Mouse (Mus musculus) CH12F3 (cell line): ENCODE data around the gene Vps16.

Experiments used
- in situ Hi-C: fragments of 300-500 bp; cut with MboI; formaldehyde crosslinking; loops from 2 replicates; pipeline ENCODE4 v1.14.3; 2020; ENCODE audit warnings: low sequenced_read_pairs

Vps16 gene

DNA sequence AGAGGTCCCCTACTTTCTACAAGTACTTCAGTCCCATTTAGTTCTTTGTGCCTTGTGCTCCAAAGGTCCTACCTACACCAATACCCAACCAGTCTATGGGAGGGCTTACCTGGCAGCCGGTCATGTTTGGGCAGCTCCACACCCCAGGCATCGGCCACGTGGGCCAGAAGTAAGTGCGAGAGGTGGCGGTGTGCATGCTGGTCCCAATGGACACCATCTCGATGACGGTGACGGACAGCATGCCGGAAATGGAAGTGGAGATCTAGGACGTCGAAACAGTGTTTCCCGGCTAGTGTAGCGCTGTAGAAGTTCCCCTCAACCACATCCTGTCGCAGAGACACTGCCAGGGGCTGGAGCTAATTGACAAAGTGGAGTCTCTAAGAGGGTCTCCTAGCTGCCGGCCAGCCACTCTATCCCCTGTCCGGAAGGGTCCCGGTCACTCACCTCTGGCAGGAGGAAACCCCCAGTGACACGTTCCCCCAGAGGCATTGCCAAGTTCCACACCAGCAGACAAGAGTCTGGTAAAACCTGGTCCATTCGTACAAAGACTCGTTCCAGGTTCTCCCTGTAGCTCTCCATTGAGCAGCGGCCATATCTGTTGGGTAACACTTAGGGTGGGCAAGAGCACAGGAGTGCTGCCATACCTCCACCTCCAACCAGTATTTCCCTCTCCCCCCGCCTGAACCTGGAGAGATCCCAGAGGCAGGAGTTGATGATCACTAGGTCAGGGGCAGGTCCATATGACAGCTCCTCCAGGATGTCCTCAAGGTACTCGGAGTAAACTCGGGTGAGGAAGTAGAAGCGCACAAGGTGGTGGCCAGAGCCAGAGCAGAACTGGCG is 2.1 kb upstream of the Vps16 start:
- in situ Hi-C loops: no loop called here

DNA sequence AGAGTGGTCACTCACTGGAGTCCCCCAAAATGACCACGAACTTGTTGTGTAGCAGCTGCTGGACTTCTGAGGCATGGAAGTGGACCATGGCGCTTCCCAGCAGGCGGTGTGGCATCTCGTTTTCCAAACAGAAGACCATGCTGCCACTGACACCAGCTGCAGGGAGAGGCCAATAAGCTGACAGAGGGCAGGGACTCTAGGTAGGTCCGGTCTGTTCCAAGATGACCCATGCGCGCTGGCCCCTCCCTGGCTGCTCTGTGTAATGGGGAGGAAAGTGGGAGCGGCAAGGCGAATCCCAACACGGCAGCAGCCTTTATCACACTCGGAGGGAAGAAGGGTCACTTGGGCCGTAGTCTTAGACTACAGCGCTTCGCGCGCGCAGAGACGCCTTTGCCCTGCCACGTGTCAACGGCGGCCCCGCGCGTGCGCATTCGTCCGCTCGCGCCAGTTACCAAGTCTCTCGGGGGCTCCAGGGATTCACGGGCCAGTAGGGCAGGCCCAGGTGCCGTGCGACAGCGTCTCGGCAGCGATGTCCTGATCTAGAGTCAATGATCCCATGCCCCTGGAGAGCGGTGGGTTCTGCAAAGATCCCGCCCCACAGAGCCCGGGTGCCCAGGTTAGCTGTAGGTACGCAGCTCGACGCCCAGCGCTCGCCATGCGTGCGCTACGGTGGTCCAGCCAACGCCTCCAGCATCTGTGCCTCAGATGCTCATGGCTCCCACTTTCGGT is 578 bp upstream of the Vps16 start:
- in situ Hi-C loops: no loop called here

DNA sequence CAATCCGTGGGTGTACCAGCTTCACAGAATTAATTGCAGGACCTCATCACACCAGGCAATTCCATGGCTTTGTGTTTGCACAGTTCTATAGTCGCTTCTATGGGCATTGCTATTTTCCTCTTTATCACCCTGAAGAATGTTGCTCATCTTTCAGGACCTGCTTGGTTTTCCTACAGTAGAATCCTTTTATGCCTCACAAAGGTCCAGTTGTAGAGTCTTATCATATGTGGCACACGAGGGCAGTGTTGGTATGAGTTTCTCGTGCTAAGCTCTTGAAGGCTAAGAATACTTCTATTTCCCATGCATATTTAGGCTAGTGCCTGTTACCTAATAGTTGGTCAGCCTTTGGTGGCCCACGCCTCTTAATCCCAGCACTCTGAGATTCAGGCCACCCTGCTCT is 973 bp downstream of the Vps16 start:
- in situ Hi-C loops: no loop called here

DNA sequence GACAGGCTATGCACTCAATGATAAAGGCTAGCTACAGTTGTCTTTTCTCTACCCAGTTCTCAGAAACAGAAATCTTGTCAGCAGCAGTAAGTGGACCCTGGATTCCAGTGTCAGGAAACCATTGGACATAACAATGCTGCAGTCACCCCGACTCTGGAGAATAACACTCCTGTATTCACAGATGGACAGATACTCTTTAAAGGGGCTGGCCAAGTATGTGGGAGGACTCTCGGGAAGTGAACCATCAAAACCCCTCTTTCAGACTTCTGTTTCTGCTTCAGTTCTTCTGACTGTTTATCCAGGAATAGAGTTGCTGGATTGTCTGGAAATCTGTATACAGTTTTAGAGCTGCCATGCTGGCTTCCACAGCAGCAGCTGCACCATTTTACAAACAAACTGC is 5.7 kb downstream of the Vps16 start:
- in situ Hi-C loops: no loop called here

DNA sequence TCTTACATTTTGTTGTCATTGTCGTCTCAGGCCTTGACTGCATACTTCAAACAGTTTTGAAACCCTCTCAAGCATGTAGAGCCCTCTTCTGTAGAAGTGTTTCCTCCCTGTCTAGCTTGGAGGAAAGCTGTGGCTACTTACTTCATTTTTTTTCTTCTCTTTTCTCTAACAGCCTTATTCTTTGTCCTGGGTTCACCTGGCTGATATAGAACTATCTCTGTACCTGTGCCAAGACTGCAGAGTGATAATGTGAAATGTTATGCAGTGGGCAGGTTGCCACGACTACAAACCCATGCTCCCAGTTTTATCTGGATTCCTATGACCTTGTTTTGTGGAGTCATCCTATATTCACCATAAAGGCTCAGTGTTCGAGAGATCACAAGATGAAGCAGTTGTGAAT is 6.3 kb downstream of the Vps16 start:
- in situ Hi-C loops: no loop called here

DNA sequence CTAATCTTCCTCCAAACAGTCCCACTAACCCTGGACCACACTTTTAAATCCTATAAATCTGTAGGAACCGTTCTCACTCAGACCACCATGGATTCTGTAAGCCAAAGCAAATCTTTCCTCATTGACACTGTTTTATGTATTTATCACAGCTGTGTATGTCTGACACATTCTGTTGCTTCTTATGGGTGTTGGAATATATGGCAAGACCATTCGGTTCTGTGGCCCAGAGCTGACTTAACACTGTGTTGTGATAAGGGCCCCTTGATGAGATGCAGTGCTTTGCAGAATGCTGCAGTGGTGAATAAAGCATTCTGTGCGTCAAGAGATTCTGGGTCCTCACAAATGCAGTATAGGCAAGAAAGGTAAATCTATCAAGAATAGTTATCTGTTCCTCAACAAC is 8.0 kb downstream of the Vps16 start:
- in situ Hi-C loops: no loop called here

DNA sequence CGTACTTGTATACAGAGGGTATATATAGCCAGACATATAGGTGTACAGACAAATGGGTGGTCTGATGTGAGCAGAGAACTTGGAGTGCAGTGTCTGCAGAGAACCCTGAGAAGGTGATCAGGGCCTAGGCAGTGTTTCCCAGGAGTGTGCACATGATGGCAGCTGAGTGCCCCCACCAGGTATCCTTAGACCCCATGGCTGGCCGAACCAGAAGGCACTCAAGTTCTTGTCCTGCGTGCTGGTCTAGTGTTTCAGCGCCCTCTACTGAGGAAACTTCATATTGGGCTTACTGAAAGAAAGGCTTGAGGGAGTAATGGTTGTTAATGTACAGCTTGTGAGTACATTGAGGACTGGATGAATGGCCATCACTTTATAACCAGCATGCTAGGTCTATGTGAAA is 9.0 kb downstream of the Vps16 start:
- in situ Hi-C loops: no loop called here

DNA sequence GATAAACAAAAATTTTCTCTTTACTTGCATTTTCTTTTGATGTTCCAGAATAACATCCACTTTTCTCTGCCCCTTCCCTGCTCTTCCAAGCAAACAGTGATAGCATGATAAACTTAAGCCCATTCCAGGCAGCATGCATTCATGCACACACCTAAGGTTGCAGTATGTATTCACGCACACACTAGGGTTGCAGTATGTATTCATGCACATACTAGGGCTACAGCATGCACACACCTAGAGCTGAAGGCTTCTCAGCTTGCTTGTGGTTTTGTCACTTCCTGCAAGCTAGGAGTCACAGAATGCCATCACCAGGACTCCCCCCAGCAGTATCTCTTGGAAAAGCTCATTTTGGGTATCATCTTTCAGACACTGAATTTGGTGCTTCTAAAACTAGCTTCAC is 12.6 kb downstream of the Vps16 start:
- in situ Hi-C loops: no loop called here

DNA sequence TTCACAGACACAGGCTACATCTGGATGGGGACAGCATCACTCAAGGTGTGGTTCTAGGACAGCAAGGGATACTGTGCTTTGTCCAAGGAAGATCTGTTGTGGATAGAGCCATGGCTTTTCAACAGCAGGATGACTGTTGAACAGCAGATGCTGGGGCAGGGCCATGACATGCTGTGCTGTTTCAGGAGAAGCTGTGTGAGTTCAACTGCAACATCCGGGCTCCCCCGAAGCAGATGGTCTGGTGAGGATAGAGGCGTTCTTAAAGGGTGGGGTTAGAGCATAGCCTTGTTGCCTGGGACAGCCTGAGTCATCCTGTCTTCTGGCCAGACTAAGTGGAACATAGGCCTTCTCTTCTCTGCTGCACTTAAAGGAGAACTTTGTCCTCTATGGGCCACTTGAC is 14.7 kb downstream of the Vps16 start:
- in situ Hi-C loops: no loop called here

DNA sequence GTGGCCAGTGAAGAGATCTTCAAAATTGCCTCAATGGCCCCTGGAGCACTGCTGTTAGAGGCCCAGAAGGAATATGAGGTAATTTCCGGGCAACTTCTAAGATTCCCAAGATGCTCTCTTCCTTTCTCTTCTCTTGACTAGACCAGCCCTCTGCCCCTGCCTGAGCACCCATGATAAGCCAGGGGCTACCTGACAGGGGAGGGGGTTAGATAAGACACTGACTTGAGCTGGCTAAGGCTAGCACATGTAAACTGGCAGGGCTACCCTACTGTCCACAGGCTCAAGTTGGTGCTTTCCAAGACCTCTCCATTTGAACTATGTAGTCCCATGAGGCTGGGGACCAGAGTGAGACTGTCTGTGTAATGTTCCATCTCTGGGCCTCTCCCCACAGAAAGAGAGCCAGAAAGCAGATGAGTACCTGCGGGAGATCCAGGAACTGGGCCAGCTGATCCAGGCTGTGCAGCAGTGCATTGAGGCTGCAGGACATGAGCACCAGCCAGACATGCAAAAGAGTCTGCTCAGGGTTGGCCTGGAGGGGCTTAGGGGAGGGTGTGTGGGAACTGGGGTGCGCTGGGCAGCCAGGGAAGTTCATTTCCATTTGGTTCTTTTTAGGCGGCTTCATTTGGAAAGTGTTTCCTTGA is 15.8 kb downstream of the Vps16 start:
- in situ Hi-C loops: no loop called here

DNA sequence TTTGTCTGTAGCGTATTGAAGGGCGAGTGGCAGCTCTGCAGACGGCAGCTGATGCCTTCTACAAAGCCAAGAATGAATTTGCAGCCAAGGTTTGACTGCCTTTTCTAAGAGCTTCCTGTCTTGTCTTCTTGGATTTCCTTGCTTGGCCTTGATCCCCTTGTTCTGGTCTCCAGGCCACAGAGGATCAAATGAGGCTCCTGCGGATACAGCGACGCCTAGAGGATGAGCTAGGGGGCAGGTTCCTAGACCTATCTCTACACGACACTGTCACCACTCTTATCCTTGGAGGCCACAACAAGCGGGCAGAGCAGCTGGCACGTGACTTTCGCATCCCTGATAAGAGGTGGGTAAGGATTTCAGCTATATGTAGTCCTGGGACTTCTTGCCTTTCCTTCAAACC is 18.0 kb downstream of the Vps16 start:
- in situ Hi-C loops: no loop called here

DNA sequence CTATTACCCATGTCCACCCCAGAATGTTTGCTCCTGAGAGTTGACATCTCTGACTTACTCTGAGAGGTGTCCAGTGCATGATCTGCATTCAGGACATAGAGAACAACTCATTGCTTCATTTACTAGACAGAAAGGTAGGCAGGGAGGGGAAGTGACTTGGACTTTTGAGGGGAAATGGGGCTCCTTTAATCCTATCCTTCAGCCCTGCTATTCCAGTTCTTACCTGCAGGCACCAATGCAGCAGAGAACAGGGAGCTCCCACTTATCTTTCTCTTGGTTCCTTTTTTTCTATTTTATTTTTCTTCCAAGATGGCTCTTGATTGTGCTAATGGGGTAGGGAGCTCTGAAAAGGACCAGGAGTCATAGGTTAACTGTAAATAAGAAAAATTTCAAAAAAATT is 24.3 kb downstream of the Vps16 start:
- in situ Hi-C loops: no loop called here

DNA sequence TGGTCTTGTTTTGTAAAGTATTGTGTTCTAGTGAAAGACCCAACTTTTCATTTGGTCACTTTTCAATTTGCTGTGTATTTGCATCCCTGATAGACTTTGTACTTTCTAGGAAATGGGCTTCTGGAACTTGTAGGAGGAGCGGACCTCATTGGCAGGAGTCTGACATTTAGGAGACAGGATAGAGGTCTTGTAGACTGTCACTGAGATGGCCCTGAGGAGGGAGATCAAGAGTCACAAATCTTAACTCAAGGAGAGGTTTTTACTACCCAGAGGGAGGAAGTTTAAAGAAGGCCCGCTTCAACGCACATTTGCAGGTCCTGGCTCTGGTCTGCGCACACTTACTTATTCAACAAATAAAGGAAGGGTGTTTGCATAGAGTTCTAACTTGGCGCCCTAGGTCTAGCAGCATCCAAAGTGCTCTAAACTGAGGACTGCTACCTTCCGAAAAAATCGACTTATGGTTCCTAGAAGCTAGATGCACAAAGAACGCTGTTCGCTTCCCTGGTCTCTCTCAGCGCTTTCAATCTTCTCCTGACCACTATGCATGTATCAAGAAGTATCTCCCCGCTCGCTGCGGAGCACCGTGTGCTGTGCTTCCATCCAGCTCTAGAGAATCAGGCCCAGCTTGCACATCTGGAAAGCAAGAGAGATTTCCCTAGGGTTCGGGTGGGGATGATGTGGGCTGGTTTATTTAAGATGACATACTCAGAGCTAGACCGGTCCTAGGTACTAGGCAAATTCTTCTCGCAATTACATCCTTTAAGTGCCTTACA is 25.1 kb downstream of the Vps16 start:
- in situ Hi-C loops: no loop called here

DNA sequence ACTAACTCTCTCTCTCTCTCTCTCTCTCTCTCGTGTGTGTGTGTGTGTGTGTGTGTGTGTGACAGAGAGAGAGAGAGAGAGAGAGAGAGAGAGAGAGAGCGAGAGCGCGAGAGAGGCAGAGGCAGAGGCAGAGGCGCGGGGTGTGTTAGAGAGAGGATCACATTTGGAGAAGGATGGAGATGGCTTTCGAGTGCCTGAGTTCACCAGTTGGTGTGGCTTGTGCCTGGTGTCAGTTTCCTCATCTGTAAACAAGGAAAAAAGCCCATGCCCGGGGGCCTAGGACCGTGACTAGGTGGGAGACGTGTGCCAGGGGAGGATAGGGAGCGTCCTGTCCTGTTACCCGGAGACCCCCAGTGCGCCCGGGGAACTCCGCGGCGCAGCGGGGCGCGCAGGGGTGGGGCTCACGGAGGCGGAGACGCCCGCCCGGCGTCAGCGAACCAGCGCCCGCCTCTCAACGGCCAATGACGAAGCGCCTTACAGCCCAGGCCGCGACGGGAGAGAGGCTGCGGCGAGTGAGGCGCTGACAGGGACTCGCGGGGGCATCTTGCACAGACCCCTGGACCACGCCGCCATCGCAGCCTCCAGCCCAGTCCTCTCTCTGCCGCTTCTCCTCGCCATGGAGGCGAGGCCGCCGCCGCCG is 25.8 kb downstream of the Vps16 start, which contains the start of gene Ptpra:
Gene Ptpra (plus strand): TSS at position 485 of the 640 bp plus-strand sequence.
- in situ Hi-C loops: no loop called here

DNA sequence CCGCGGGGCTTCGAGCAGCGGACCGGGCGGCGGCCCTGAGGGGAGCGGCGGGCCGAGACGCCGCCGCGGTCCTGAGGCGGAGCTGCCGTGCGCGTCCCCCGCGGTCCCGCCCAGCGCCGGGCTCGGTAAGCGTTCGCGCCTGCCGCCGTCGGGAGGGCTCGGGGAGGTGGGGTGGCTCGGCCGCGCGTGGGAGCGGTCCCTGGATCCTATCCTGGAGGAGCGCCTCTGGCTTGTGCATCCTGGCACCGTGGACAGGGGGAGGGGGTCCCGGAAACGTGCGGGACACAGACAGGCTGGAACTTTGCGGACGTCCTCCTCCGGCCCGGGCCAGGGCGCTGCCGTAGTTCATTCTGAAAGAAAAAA is 26.3 kb downstream of the Vps16 start:
- in situ Hi-C loops: no loop called here

DNA sequence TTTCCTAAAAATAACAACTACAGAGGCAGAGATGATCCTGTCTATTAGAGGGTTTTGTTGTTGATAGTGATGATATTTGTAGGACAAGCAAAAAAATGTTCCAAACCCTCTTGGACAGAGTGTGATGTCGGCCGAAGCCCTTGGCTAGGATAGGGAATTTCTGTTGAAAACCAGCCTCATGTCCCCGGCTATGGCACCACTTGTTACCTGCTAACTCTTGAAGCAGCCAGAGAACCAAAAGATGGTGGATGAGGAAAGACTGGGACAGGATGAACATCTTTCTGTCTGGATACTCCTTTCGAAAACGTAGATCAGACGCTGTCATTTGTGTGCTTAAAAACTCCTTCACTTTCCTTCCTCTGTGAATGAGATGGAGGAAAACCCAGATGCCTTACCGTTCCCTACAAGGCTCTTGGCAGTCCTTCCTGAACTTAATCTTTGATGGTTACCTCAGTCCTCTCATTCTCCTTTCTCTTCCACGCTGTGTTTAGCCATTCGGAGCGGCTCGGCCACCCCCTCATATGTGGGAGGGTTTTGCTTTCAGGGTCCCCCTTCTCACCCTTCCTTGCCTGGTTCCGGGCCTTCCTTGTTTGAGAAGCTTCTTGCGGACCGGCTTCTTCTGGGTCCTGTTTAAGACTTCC is 27.1 kb downstream of the Vps16 start:
- in situ Hi-C loops: no loop called here

DNA sequence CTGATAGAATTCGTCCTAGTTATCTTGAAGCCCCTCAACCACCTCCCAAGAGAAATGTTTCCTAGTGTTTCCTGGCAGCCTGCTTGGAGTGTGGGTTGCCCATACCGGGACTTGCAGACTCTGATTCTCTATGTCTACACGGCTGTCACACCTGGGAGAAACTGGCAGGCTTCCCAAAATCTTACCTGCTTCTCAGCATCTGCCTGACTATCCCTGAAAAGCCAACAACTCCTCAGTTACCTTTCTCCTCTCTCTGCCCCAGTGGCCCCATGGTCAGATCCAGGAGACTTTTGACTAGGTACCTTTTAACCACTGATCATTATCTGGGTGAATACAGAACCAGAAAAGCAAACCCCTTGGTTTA is 27.6 kb downstream of the Vps16 start:
- in situ Hi-C loops: no loop called here

DNA sequence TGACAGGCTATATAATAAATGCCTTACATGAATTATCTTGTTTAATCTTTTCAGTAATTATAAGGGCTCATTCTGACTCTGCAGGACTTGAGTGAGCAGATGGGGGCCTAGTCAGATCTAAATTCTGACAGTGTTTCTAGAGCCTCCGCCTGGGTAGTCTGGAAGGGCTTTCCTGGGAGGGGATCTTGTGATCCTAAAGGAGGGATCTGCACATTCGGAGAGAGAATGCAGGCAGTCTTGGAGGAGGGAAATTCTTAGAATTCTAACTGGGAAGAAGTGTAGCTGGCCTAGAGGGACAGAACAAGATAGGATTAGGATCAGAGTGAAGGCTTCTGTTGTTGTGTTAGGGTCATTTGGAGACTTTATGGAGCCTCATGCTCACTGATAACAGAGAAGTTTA is 28.1 kb downstream of the Vps16 start:
- in situ Hi-C loops: no loop called here

DNA sequence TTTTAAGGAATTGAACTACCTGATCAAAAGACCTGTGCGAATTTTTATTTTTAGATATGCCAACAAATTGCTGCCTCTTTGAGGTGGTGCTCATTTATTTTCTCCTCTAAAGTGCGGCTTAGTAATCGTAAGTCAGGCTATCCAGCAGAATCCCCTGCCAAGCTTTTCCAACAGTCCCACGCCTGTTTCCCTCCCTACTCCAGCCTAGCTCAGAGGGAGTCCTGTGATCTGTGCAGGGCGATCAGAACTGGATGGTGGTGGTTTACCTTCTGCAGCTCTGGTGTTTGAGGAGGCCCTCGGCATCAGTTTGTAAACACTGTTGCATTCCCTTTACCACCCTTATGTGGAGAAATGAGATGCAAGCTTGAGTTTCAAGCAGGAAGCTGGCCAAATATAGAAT is 29.3 kb downstream of the Vps16 start:
- in situ Hi-C loops: no loop called here

DNA sequence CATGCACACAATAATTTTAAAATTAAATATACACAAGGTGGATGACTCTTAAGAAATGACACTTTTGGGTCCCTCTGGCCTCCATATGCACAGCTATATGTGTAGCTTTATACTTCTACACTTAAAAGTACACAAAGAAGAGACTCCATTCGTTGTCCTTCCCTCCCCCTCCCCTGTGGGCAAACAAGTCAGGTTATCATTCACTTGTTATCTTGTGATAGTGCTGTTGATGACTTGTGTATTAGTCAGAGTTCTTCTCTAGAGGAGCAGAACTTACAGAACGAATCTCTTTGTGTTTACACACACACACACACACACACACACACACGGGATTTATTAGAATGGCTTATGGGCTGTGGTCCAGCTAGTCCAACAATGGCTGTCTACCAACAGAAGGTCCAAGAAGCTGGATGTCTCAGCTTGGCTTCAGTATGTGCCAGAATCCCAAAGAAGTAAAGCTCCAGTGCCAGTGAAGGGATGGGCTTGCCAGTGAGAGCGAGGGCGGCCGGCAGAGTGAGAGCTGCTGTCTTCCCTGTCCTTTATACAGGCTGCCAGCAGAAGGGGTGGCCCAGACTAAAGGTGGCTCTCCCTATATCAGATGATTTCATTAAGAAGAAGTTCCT is 30.7 kb downstream of the Vps16 start:
- in situ Hi-C loops: no loop called here
